Mouse (Mus musculus): ENCODE measurements at regions not wholly inside any gene's neighbourhood (a gene's known extent, or its start where the extent isn't known, plus 50 kb on each side); places are given as distances from the start of the nearest gene placed in this dataset.
"Not testable (repeated sequence)": the region's sequence is repeated elsewhere in the genome, so short reads cannot be mapped to it uniquely, and the experiment has no call there.

GRCm38 (mm10) chr12:107182091-107182655, 306.3 kb upstream of the 3110018I06Rik start:
- H3K27me3 ChIP-seq: no peaks in the 10 kb centered on the region
- TF ChIP-seq CTCF (IDR thresholded peaks at IDR 0.05): no peak
- in situ Hi-C loops (cut with MboI; ENCODE audit: low pct_unique_long_range_greater_than_20kb): no loop called here
- ATAC-seq: no peak
- CTCF ChIA-PET: no interaction called here
- POLR2A ChIA-PET: no interaction called here
- DNase-seq (ENCODE audit: low read depth, low spot score): no peak

- in situ Hi-C loops (cut with MboI; ENCODE audit: low pct_unique_long_range_greater_than_20kb): no loop called here
- ATAC-seq (no peak), DNase-seq (ENCODE audit: low read depth, low spot score) (no peak)
- H3K27me3 ChIP-seq: no peaks in the 10 kb centered on the region
- ChIA-PET POLR2A (no interaction called here), CTCF (no interaction called here)
- TF ChIP-seq CTCF (IDR thresholded peaks at IDR 0.05): no peak
Observed at GRCm38 (mm10) chr12:107183283-107183682, 305.1 kb upstream of the 3110018I06Rik start.

GRCm38 (mm10) chr12:107184426-107184825, 304.0 kb upstream of the 3110018I06Rik start:
- no peak for DNase-seq (ENCODE audit: low read depth, low spot score)
- H3K27me3 ChIP-seq: no peaks in the 10 kb centered on the region
- in situ Hi-C loops (cut with MboI; ENCODE audit: low pct_unique_long_range_greater_than_20kb): no loop called here
- CTCF ChIA-PET: no interaction called here
- POLR2A ChIA-PET: interaction anchor here (0.7 kb wide), 1 partner anchor 167 kb away, joined by 3 read pairs; no protein-coding TSS in a partner anchor
- TF ChIP-seq CTCF (IDR thresholded peaks at IDR 0.05): no peak
- no peak for ATAC-seq

- in situ Hi-C loops (cut with MboI; ENCODE audit: low pct_unique_long_range_greater_than_20kb): no loop called here
- POLR2A ChIA-PET: no interaction called here
- CTCF ChIA-PET: no interaction called here
- no peaks in the 10 kb centered on the region for H3K27me3 ChIP-seq
- no peak for TF ChIP-seq CTCF (IDR thresholded peaks at IDR 0.05)
- ATAC-seq (no peak), DNase-seq (ENCODE audit: low read depth, low spot score) (no peak)
Observed at GRCm38 (mm10) chr12:107186361-107186760, 302.1 kb upstream of the 3110018I06Rik start.

- ChIA-PET POLR2A (no interaction called here), CTCF (no interaction called here)
- TF ChIP-seq CTCF (IDR thresholded peaks at IDR 0.05): no peak
- ATAC-seq (no peak), DNase-seq (ENCODE audit: low read depth, low spot score) (no peak)
- in situ Hi-C loops (cut with MboI; ENCODE audit: low pct_unique_long_range_greater_than_20kb): no loop called here
- no peaks in the 10 kb centered on the region for H3K27me3 ChIP-seq
Observed at GRCm38 (mm10) chr12:107188055-107188454, 300.4 kb upstream of the 3110018I06Rik start.

- DNase-seq (ENCODE audit: low read depth, low spot score) (no peak), ATAC-seq (no peak)
- TF ChIP-seq CTCF (IDR thresholded peaks at IDR 0.05): no peak
- in situ Hi-C loops (cut with MboI; ENCODE audit: low pct_unique_long_range_greater_than_20kb): no loop called here
- CTCF ChIA-PET: no interaction called here
- POLR2A ChIA-PET: no interaction called here
- no peaks in the 10 kb centered on the region for H3K27me3 ChIP-seq
Observed at GRCm38 (mm10) chr12:107198389-107199018, 289.9 kb upstream of the 3110018I06Rik start.

- ATAC-seq: no peak
- no peak for TF ChIP-seq CTCF (IDR thresholded peaks at IDR 0.05)
- no peaks in the 10 kb centered on the region for H3K27me3 ChIP-seq
- DNase-seq (ENCODE audit: low read depth, low spot score): no peak
- CTCF ChIA-PET: no interaction called here
- POLR2A ChIA-PET: no interaction called here
- in situ Hi-C loops (cut with MboI; ENCODE audit: low pct_unique_long_range_greater_than_20kb): no loop called here
Observed at GRCm38 (mm10) chr12:107200903-107201302, 287.5 kb upstream of the 3110018I06Rik start.

- DNase-seq (ENCODE audit: low read depth, low spot score); H3K27me3 ChIP-seq; POLR2A ChIA-PET; ATAC-seq; in situ Hi-C loops (cut with MboI; ENCODE audit: low pct_unique_long_range_greater_than_20kb); CTCF ChIA-PET: not testable (repeated sequence)
Observed at GRCm38 (mm10) chr12:107208826-107209225, 279.6 kb upstream of the 3110018I06Rik start.

- in situ Hi-C loops (cut with MboI; ENCODE audit: low pct_unique_long_range_greater_than_20kb): no loop called here
- no peaks in the 10 kb centered on the region for H3K27me3 ChIP-seq
- TF ChIP-seq CTCF (IDR thresholded peaks at IDR 0.05): no peak
- no peak for DNase-seq (ENCODE audit: low read depth, low spot score)
- ChIA-PET CTCF (no interaction called here), POLR2A (no interaction called here)
- ATAC-seq: no peak
Observed at GRCm38 (mm10) chr12:107212826-107213225, 275.6 kb upstream of the 3110018I06Rik start.

GRCm38 (mm10) chr12:107216119-107216518, 272.3 kb upstream of the 3110018I06Rik start:
- POLR2A ChIA-PET: no interaction called here
- DNase-seq (ENCODE audit: low read depth, low spot score): no peak

GRCm38 (mm10) chr12:107221276-107221970, 267.0 kb upstream of the 3110018I06Rik start:
- no peak for DNase-seq (ENCODE audit: low read depth, low spot score)
- in situ Hi-C loops (cut with MboI; ENCODE audit: low pct_unique_long_range_greater_than_20kb): no loop called here
- ATAC-seq: no peak
- POLR2A ChIA-PET: no interaction called here
- no peaks in the 10 kb centered on the region for H3K27me3 ChIP-seq
- CTCF ChIA-PET: no interaction called here
- no peak for TF ChIP-seq CTCF (IDR thresholded peaks at IDR 0.05)

More at GRCm38 (mm10) chr12:107216119-107216518, 272.3 kb upstream of the 3110018I06Rik start:
- H3K27me3 ChIP-seq: no peaks in the 10 kb centered on the region
- CTCF ChIA-PET: interaction anchor here (1.2 kb wide), 1 partner anchor 10 kb away, joined by 3 read pairs; no protein-coding TSS in a partner anchor
- in situ Hi-C loops (cut with MboI; ENCODE audit: low pct_unique_long_range_greater_than_20kb): no loop called here
- ATAC-seq: no peak
- TF ChIP-seq CTCF (IDR thresholded peaks at IDR 0.05): no peak

Measured in Patski (cell line).